Mouse (Mus musculus) thymus, adult 2 months (tissue): ENCODE results near the gene Ago1.

ENCODE experiments used
- CTCF ChIP-seq: fragments of 200-500 bp; IDR thresholded peaks from 2 replicates; pipeline ENCODE4 v1.5.1; 2012; ENCODE audit warnings: mild to moderate bottlenecking, control low read depth, low read length, moderate library complexity, borderline replicate concordance; ENCODE audit not compliant: control insufficient read depth, poor library complexity, insufficient read depth; ENCODE audit errors: extremely low read depth
- POLR2A ChIP-seq: fragments of 200-500 bp; IDR thresholded peaks from 2 replicates; pipeline ENCODE4 v1.6.1; 2012; ENCODE audit warnings: mild to moderate bottlenecking, low read length, control low read depth, moderate library complexity; ENCODE audit not compliant: control insufficient read depth, poor library complexity, insufficient read depth; ENCODE audit errors: extremely low read depth

GRCm38 (mm10) chr4:126436268-126436667 is 32.1 kb downstream of the Ago1 start:
- no peak for TF ChIP-seq CTCF
- no peak for TF ChIP-seq POLR2A
